Mouse (Mus musculus) kidney, adult 11 months (tissue): ENCODE data around the gene Gm49661.

Experiments
- DNase-seq: peaks from one replicate; pipeline ENCODE4 v3.0.0; 2022

Gene Gm49661

DNA sequence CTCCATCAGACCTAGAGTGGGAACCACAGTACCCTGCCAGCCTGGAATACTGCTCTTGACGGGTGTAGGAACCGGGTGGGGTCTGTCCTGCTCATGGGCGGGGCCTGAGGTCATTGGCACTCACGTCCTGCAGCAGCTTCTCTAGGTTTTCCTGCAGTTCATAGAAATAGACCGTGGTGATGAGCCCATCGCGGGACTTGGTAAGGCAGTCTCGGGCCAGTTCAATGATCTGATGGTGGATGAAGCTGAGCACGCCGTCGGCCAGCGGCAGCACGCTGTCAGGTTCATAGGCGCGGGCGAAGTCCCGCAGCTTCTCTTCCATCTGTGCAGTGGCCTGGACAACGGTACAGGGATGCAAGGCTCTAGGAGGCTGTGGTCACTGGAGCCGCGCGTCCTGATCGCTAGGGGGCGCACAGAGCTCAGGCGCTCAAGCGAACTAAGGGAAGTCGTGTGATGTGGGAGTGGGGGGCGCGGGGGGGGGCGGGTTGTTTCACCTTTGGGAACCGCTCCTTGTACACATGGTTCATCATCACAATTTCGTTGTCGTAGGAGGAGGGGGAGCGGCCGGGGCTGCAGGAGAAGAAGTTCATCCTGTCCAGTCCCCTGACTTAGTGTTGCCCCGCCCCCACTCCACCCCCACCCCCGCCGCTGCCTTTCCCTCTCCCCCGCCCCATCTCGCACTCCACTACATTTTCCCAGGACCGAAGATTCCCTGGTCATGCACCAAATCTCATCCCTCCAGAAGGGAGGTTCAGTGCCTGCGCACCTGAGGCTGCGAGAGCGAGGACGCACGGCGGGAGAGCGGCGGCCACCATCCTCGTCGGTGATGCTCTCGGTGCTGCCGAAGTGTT lies 40.6 kb downstream of the Gm49661 start:
- peak; percentile 48 for DNase-seq

- DNase-seq = no peak
Observed at GRCm38 (mm10) chr8:84927513-84927912, 41.7 kb downstream of the Gm49661 start.

DNA sequence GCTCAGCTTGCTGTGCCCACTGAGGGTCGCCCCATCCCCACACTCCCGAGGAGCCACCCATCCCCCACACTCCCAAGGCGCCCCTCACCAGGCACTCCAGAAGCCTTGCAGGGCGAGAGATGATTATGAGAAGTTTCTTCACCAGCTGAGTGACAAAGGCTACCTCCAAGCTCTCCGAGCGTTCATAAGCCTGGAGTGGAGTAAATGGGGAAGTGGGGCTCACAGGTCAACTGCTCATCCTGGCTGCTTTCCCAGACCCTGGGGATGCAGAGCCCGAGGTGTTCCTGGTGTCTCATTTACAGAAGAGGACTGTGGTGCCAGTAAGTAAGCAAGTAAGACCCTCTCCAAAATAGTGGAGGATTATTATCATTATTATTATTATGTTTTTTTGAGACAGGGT lies 43.7 kb downstream of the Gm49661 start:
- no peak for DNase-seq

DNA sequence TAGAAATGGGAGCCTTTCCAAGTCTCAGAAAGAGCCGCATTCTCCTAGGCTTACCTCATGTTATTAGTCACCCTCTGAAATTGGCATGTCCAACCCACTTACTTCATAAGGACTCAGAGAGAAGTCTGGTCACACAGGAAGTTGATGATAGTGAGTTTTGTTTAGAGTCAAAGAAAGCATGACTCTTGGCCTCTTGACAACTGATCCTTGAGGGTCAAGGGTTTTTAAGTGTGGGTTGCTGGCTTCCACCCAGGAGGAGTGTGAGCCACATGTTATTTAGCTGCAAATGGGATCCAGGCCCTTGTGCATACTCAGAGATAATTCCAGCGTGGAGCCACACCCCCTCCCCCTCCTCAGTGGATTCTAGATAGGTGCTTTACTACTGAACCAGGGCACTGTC lies 47.6 kb downstream of the Gm49661 start:
- DNase-seq = no peak

- no peak for DNase-seq
Observed at GRCm38 (mm10) chr8:84918646-84919045, 50.6 kb downstream of the Gm49661 start.

- DNase-seq = no peak
Observed at GRCm38 (mm10) chr8:84917781-84918180, 51.5 kb downstream of the Gm49661 start.
